ENCODE assay signal across 8 mouse cellular contexts in the genomic region with DNA sequence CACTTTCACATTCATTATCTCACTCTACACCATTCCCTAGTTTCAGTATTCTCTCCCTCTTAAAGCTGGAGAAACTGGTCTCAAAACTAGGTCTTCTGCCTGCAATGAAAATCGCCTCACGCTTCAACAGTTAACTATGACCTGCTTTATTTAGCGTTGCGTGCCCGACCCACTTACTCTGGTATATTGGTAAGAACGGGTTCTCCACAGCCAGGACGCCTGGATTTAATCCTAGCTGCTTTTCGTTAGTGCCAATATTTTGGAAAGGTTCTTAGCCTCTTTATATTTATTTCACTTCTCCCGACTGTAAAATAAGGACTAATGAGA. TPM values are rescaled to one million over a fixed set of nuclear protein-coding genes. Genes with fewer than 3 reads are reported as not detected.
A peak's percentile ranks its signal among the peaks of the same experiment; 100 is the strongest.
DNase-seq lines count a peak whose midpoint lies in the region; ATAC-seq and TF ChIP-seq lines count a peak whose summit lies in the region.

No protein-coding gene starts in this region.

- TF ChIP-seq EP300 in liver, postnatal 0 days (IDR thresholded peaks at IDR 0.05; ENCODE audit: low read depth) = no peak

- no peaks in the 10 kb centered on the region; the same call in none of the 2 replicates for H3K27me3 ChIP-seq in heart, embryonic 13.5 days (replicated peaks)
- 0 out of 2 replicates have a peak, but pooled peaks cover 4% of the 10 kb centered on the region for H3K27me3 ChIP-seq in E14TG2a.4 (ENCODE audit: insufficient read depth, low read length)
- no peaks in the 10 kb centered on the region for H3K27me3 ChIP-seq in forebrain, embryonic 14.5 days (replicated peaks; ENCODE audit: control insufficient read depth, insufficient read depth, low read length)
- H3K27me3 ChIP-seq in liver, postnatal 0 days (ENCODE audit: insufficient read depth, low read length) = no peaks in the 10 kb centered on the region

- WGBS in heart, embryonic 13.5 days = 2% methylated on average over 9 of the region's 9 CpGs
- 2% methylated on average over 9 of the region's 9 CpGs for WGBS in forebrain, embryonic 14.5 days
- WGBS in liver, postnatal 0 days (ENCODE audit: insufficient replicate concordance) = 1% methylated on average over 9 of the region's 9 CpGs

- peak overlapping the region; percentile 98 for H3K27ac ChIP-seq in heart, embryonic 13.5 days (replicated peaks)
- H3K27ac ChIP-seq in forebrain, embryonic 14.5 days (ENCODE audit: low read depth, low read length) = peak overlapping the region; percentile 28; the same call in 1 of the 2 replicates
- peak overlapping the region; percentile 92 for H3K27ac ChIP-seq in liver, postnatal 0 days (ENCODE audit: low read depth)

- peak overlapping the region; percentile 75 for H3K4me3 ChIP-seq in heart, embryonic 13.5 days
- H3K4me3 ChIP-seq in E14TG2a.4 (replicated peaks; ENCODE audit: low read length) = peak overlapping the region; percentile 95
- peak overlapping the region; percentile 93 for H3K4me3 ChIP-seq in forebrain, embryonic 14.5 days (ENCODE audit: low read depth, low read length)
- H3K4me3 ChIP-seq in liver, postnatal 0 days (ENCODE audit: low read depth, low read length) = peak overlapping the region; percentile 82

- no peak for DNase-seq in heart, adult 8-10 months (ENCODE audit: low spot score)
- DNase-seq in forebrain, embryonic 14.5 days (ENCODE audit: low spot score) = no peak
- DNase-seq in liver, postnatal 0 days = no peak
- no peak for DNase-seq in cerebellum, adult 11-12 months
- no peak for DNase-seq in adrenal gland, adult 18-20 months (ENCODE audit: low spot score in 2 of 2)
- no peak for DNase-seq in adrenal gland, adult (ENCODE audit: inconsistent age in 2 of 2, low spot score in 1 of 2)

- H3K9ac ChIP-seq in heart, embryonic 13.5 days = peak overlapping the region; percentile 89
- H3K9ac ChIP-seq in forebrain, embryonic 14.5 days (ENCODE audit: low read length) = peak overlapping the region; percentile 77
- peak overlapping the region; percentile 84 for H3K9ac ChIP-seq in liver, postnatal 0 days (replicated peaks)

- H3K4me2 ChIP-seq in heart, embryonic 13.5 days = peak overlapping the region; percentile 95
- peak overlapping the region; percentile 87 for H3K4me2 ChIP-seq in forebrain, embryonic 14.5 days (ENCODE audit: low read length)
- H3K4me2 ChIP-seq in liver, postnatal 0 days (ENCODE audit: low read depth, low read length) = peak overlapping the region; percentile 83

- no peaks in the 10 kb centered on the region for H3K36me3 ChIP-seq in heart, embryonic 13.5 days
- no peaks in the 10 kb centered on the region for H3K36me3 ChIP-seq in E14TG2a.4 (ENCODE audit: insufficient read depth, low read length)
- no peaks in the 10 kb centered on the region for H3K36me3 ChIP-seq in forebrain, embryonic 14.5 days (ENCODE audit: control insufficient read depth, insufficient read depth, low read length)
- H3K36me3 ChIP-seq in liver, postnatal 0 days (replicated peaks; ENCODE audit: insufficient read depth, low read length) = no peaks in the 10 kb centered on the region

- H3K9me3 ChIP-seq in heart, embryonic 13.5 days = no peaks in the 10 kb centered on the region
- H3K9me3 ChIP-seq in E14TG2a.4 (ENCODE audit: low read length) = no peaks in the 10 kb centered on the region
- H3K9me3 ChIP-seq in forebrain, embryonic 14.5 days (replicated peaks; ENCODE audit: control insufficient read depth, low read length) = no peaks in the 10 kb centered on the region
- no peaks in the 10 kb centered on the region for H3K9me3 ChIP-seq in liver, postnatal 0 days (ENCODE audit: low read length)

- no peak for TF ChIP-seq CTCF in E14TG2a.4 (conservative IDR thresholded peaks at IDR 0.05; ENCODE audit: low read length)
- no peak for TF ChIP-seq CTCF in liver, postnatal 0 days (IDR thresholded peaks at IDR 0.05; ENCODE audit: low read depth)

- peaks cover 18% of the 10 kb centered on the region for H3K4me1 ChIP-seq in heart, embryonic 13.5 days
- H3K4me1 ChIP-seq in E14TG2a.4 (replicated peaks; ENCODE audit: low read depth, low read length) = peaks cover 16% of the 10 kb centered on the region
- H3K4me1 ChIP-seq in forebrain, embryonic 14.5 days (ENCODE audit: control insufficient read depth, insufficient read depth, low read length) = peaks cover 10% of the 10 kb centered on the region
- peaks cover 11% of the 10 kb centered on the region for H3K4me1 ChIP-seq in liver, postnatal 0 days (ENCODE audit: insufficient read depth)

- ATAC-seq in heart, embryonic 13.5 days (ENCODE audit: extremely low read depth, insufficient number of reproducible peaks, low FRiP score, low TSS enrichment) = peak; percentile 39
- peak; percentile 63; the same call in 1 of the 2 replicates for ATAC-seq in forebrain, embryonic 14.5 days
- no peak for ATAC-seq in liver, postnatal 0 days

RNA-seq across cellular contexts. Expression of gene Armc8, which starts 0.3 kb away (rescaled TPM):
- polyA plus RNA-seq in heart, embryonic 13.5 days (2015; fragmentation: Nextera tagmentation; extraction: Ambion mirVana) = 18.0 and 19.4 TPM in 2 replicates
- 10 to 100 TPM; 15.5 to 17.6 (median 16.1) TPM for total RNA-seq in heart, adult 8-10 months (2022)
- 60.6 and 68.7 TPM in 2 replicates for polyA plus RNA-seq in forebrain, embryonic 14.5 days (2014; fragmentation: Nextera tagmentation; extraction: Ambion mirVana)
- 6.6 and 7.9 TPM in 2 replicates for polyA plus RNA-seq in liver, postnatal 0 days (2015; fragmentation: Nextera tagmentation; extraction: Ambion mirVana)
- 10 to 100 TPM; 19.9 to 26.9 TPM for total RNA-seq in adrenal gland, adult 18-20 months (2021)

RNA-seq across cellular contexts. Expression of gene Dbr1, which starts 6.6 kb away (rescaled TPM):
- 16.3 and 17.3 TPM in 2 replicates for polyA plus RNA-seq in heart, embryonic 13.5 days (2015; fragmentation: Nextera tagmentation; extraction: Ambion mirVana)
- total RNA-seq in heart, adult 8-10 months (2022) = 1 to 10 TPM; 5.2 to 6.7 (median 5.6) TPM
- polyA plus RNA-seq in forebrain, embryonic 14.5 days (2014; fragmentation: Nextera tagmentation; extraction: Ambion mirVana) = 22.0 and 23.5 TPM in 2 replicates
- 9.3 and 9.6 TPM in 2 replicates for polyA plus RNA-seq in liver, postnatal 0 days (2015; fragmentation: Nextera tagmentation; extraction: Ambion mirVana)
- total RNA-seq in adrenal gland, adult 18-20 months (2021) = 10 to 100 TPM; 10.2 to 14.4 TPM

RNA-seq across cellular contexts. Expression of gene A4gnt, which starts 43.3 kb away (rescaled TPM):
- not detected in 2 replicates for polyA plus RNA-seq in heart, embryonic 13.5 days (2015; fragmentation: Nextera tagmentation; extraction: Ambion mirVana)
- total RNA-seq in heart, adult 8-10 months (2022) = not detected
- not detected in 2 replicates for polyA plus RNA-seq in forebrain, embryonic 14.5 days (2014; fragmentation: Nextera tagmentation; extraction: Ambion mirVana)
- not detected in 2 replicates for polyA plus RNA-seq in liver, postnatal 0 days (2015; fragmentation: Nextera tagmentation; extraction: Ambion mirVana)
- total RNA-seq in adrenal gland, adult 18-20 months (2021) = not detected

Comparison
In these comparisons a context has a peak if more than half of its experiments do, and no peak if none do; other contexts are left out.
1. H3K27ac ChIP-seq: peak in every context shown above with its lines; median percentile 98 in heart, embryonic 13.5 days; 92 in liver, postnatal 0 days; 28 in forebrain, embryonic 14.5 days.